Mouse (Mus musculus) ES-Bruce4 (cell line): ENCODE results near the gene Atg10.

Experiments
- CTCF ChIP-seq: IDR thresholded peaks from one replicate; pipeline ENCODE4 v1.8.1; 2011; ENCODE audit warnings: low read depth, low read length
- EP300 ChIP-seq: IDR thresholded peaks from 2 replicates; pipeline ENCODE4 v1.6.1; 2011; ENCODE audit warnings: low read depth, low read length; ENCODE audit not compliant: insufficient read depth

DNA sequence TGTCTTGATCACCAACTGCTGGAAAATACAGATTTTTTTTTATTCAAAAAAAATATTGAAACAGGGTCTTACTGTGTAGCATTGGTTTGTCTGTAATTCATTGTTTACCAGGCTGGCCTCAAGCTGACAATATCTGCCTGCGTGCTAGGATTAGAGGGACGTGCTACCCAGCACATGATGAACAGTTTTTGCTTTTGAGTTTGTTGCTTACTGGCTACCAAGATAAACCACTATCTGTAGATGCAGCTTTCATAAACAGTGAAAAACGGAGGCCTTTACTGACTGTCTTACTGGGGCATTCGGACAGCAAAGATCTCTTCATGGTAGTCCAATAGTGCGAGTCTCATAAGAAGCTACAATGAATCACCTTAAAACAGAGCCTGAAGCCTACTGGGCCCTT is 333.7 kb downstream of the Atg10 start:
- TF ChIP-seq CTCF, result no peak
- TF ChIP-seq EP300, result no peak
